Mouse (Mus musculus) liver (tissue): ENCODE measurements around the gene Ppp4c.

Source experiments
- DNase-seq: peaks from one replicate; pipeline ENCODE4 v3.0.0-alpha.2; 2020; ENCODE audit warnings: mixed read lengths

Ppp4c gene

GRCm38 (mm10) chr7:126791851-126792720 is at the start of gene Ppp4c:
Ppp4c (minus strand) TSS chr7:126792496.
- DNase-seq = peak; percentile 96

- DNase-seq = no peak
These were observed 41.0 kb upstream of the Ppp4c start for GRCm38 (mm10) chr7:126833294-126833693.

GRCm38 (mm10) chr7:126832036-126832598 is 39.8 kb upstream of the Ppp4c start:
- peak; percentile 78 for DNase-seq

GRCm38 (mm10) chr7:126831539-126831938 is 39.2 kb upstream of the Ppp4c start, which contains the start of gene 4930451I11Rik:
4930451I11Rik (minus strand) TSS chr7:126831639.
- DNase-seq = no peak

GRCm38 (mm10) chr7:126825952-126826351 is 33.7 kb upstream of the Ppp4c start:
- DNase-seq = no peak

- DNase-seq = no peak
These were observed 33.1 kb upstream of the Ppp4c start for GRCm38 (mm10) chr7:126825403-126825802.

GRCm38 (mm10) chr7:126823940-126824339 is 31.6 kb upstream of the Ppp4c start:
- DNase-seq = no peak

GRCm38 (mm10) chr7:126823202-126823711 is 31.0 kb upstream of the Ppp4c start:
- DNase-seq = no peak

GRCm38 (mm10) chr7:126822741-126823140 is 30.4 kb upstream of the Ppp4c start:
- DNase-seq = no peak

GRCm38 (mm10) chr7:126821835-126822511 is 29.7 kb upstream of the Ppp4c start:
- DNase-seq = peak; percentile 78

GRCm38 (mm10) chr7:126818818-126819217 is 26.5 kb upstream of the Ppp4c start:
- no peak for DNase-seq

GRCm38 (mm10) chr7:126817595-126817994 is 25.3 kb upstream of the Ppp4c start:
- DNase-seq = no peak

- no peak for DNase-seq
These were observed 24.2 kb upstream of the Ppp4c start for GRCm38 (mm10) chr7:126816494-126816893.

GRCm38 (mm10) chr7:126815726-126816222 is 23.5 kb upstream of the Ppp4c start:
- DNase-seq = no peak

GRCm38 (mm10) chr7:126809723-126810369 is 17.6 kb upstream of the Ppp4c start:
- no peak for DNase-seq

GRCm38 (mm10) chr7:126808703-126809455 is 16.6 kb upstream of the Ppp4c start:
- peak; percentile 88 for DNase-seq

- DNase-seq = no peak
These were observed 15.1 kb upstream of the Ppp4c start for GRCm38 (mm10) chr7:126807405-126807804.

- no peak for DNase-seq
These were observed 14.7 kb upstream of the Ppp4c start for GRCm38 (mm10) chr7:126806956-126807355.

- DNase-seq = no peak
These were observed 11.5 kb upstream of the Ppp4c start for GRCm38 (mm10) chr7:126803751-126804150.

- DNase-seq = no peak
These were observed 10.9 kb upstream of the Ppp4c start for GRCm38 (mm10) chr7:126803181-126803580.

GRCm38 (mm10) chr7:126802134-126802889 is 10.0 kb upstream of the Ppp4c start:
- no peak for DNase-seq
